Mouse (Mus musculus) right cerebral cortex, postnatal 36 days (tissue): ENCODE measurements around the gene Rgs7.

Experiments
- DNase-seq, 2 experiments: peaks; one replicate each; pipeline ENCODE4 v3.0.0; 2022; ENCODE audit warnings: low spot score in 2 of 2, mixed read lengths in 1 of 2

Gene Rgs7

DNA sequence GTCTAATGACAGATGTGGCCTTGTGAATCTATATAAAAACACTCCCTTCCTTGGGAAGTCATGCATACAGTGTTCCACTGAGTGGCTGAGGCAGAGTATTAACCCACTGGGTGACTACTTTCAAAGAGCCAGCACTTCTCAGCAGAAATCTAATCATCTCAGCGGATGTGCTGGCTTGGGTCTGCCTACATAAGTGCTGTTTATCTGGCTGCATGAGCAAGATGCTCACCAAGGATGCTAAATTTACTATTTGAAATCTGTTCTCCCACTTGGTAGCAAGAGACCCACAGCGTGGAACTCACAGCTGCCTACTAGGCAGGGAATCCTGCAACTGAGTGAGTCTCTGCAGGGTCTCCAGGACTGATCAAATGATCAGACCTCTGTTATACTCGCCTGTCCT, 184.7 kb downstream of the Rgs7 start:
- peak; percentile 30 to 54 for DNase-seq

- DNase-seq: no peak
Measured at GRCm38 (mm10) chr1:175300895-175301294, 191.4 kb downstream of the Rgs7 start.

GRCm38 (mm10) chr1:175300404-175300803, 191.9 kb downstream of the Rgs7 start:
- DNase-seq: no peak

DNA sequence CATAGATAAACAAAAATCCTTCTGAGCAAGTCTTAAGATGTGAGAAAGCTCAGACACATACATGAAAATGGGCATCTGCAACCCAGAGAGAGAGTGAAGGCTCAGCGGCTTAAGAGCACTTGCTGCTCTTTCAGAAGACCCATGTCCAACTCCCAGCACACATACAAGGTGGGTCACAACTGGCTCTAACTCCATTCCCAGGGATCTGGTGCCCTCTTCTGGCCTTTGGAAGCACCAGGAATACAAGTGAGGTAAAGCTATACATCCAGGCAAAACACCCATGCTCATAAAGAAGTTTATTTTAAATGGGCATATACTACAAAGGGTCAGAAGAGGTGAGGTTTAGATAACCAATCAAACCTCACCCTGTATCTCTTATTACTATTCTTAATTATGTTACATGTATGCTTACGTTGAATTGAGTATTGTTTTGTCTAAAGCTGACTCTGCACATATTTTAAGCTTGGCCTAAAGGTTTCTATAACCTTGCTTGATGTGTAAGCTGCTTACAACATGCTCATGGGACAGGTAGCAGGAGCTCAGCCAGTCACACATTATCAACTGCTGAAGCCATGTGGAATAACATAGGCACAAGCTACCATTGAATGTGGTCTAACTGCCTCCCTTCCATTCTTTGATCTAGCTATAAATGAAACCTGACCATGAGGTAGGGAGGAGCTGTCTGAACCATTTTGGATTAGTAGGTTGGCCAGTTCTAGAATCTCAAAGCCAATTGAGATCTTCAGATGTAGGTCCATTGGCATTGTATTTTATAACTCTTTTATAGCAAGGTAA, 192.5 kb downstream of the Rgs7 start:
- no peak for DNase-seq

DNA sequence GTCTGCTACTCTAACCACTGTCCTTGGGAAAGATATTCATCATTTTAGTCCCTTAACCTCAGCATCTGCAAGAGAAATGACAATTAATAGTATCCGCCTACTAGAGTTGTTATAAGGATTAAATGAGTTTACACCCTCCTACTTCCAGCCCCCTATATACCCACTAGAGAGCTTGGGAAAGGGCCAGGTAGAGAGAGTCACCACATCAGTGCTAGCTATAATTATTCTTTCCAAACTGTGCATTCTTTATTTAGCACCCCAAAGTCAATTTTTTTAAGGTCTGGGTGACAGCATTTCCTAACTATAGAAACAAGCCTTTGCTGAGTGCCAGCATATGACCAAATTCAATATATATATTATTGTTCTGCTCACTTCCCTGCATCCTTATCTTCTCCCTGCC, 195.4 kb downstream of the Rgs7 start:
- peak in 1 of 2 experiments; percentile 41 for DNase-seq

- DNase-seq: no peak
Measured at GRCm38 (mm10) chr1:175290072-175290471, 202.2 kb downstream of the Rgs7 start.

GRCm38 (mm10) chr1:175262341-175262740, 230.0 kb downstream of the Rgs7 start:
- no peak for DNase-seq

GRCm38 (mm10) chr1:175259374-175259773, 232.9 kb downstream of the Rgs7 start:
- no peak for DNase-seq

DNA sequence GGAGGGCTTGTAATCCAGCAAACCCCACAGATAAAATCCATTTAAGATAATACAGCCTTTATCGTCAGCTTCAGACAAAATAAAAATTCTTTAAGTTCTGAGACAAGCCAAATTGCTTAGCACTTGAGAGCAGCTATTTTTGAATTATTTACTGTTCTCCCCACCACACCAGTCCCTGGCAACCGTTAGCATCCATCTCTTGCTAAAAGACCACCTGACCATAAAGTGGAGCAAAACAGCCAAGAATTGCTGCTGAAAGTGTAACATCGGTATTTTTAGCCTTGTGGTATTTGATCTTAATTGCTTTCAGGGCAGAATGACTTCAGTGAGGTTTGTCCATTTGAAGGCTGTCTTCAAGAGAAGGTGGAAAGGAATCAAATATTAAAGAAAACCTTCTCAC, 237.1 kb downstream of the Rgs7 start:
- no peak for DNase-seq

GRCm38 (mm10) chr1:175254724-175255123, 237.6 kb downstream of the Rgs7 start:
- DNase-seq: no peak

- no peak for DNase-seq
Measured at GRCm38 (mm10) chr1:175242135-175242534, 250.2 kb downstream of the Rgs7 start.

DNA sequence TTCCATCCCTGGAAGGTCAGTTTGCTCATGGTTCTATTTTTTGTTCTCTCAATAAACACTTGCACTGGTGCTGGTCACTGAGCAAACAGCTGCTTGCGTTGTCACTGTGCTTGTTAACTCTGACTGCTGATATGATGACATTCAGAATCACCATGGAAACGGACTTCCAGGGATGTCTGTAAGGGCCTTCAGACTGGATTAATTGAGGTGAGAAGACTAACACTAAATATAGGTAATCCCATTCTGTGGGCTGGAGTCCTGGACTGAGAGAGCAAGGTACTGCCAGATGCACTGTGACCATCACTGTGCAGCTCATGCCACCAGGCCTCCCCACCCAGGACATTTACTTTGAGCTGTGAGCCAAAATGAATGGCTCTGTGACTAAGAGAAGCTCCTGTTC, 252.2 kb downstream of the Rgs7 start:
- no peak for DNase-seq

DNA sequence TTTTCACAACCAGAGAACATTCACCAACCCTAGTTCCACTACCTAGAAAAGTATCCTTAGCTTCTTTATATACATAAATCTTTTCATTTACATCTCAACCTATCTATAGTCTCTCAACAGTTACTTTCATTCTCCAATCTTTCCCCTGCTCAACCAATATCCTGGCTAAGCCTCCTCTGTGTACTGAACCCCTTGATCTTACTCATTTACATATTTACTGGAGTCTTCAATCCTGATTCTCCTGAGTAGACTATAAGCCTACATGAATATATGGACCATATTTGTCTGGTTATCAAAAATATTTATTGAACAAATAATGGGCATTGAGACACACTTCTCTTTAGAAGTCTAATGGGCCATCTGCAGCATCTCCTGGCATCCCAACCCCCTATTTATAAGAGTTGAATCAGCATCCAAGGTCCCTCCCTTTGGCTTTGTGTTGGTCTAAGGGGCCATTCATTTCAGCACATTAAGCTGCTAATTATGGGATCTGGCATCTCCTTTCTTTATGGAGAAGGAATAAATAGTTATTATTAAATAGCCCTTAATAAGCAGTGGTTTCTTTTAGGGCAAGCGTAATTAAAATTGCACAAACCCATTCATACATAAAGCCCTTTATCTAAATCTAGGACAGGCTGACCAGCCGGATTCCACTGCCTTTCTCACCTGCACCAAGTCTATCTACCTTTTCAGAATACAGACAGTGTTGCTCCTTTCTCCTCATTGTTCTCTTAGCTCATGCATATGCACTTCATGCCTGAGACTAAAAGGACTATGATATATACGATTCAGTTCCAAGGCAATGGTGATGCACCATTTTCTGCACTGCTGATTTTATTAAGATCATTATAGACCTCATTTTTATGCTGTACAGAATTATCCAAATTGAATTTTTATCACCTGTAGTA, 270.5 kb downstream of the Rgs7 start:
- no peak for DNase-seq

GRCm38 (mm10) chr1:175219563-175219962, 272.7 kb downstream of the Rgs7 start:
- DNase-seq: no peak

DNA sequence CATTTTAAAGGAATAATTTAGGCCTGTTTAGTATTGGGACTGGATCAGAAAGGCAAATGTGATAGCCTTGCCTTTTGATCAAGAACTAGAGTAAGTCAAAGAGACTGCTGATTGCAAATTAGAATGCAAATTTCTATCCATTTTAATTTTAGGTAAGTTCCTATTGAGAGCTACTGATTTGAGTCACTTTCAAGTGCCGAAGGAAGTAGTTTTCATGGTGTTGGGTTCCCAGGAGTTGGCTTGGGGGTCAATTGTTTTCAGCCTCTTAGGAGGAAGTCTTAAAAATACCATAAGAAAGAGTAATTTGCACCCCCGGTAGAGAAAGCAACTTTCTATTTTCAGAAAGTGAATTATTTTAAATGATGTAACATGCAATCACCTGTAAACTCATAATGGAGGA, 285.3 kb downstream of the Rgs7 start:
- no peak for DNase-seq

- no peak for DNase-seq
Measured at GRCm38 (mm10) chr1:175205633-175206032, 286.7 kb downstream of the Rgs7 start.

DNA sequence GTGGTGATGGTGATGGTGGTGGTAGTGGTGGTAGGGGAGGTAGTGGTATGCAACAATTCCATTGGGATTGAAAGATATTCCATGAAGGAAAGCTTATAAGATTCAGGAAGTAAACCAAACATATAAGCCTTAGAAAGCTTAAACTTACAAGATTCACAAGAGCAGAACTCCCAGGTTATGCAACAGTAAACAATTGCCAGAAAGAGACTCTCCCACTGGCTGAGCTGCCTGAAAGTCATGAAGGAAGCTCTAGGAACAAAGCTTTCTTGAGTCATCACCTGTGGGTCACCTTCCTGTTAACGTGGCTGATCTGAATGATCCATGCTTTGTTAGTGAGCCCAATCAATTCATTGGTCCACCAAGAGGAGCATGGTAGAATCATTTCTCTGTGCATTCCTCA, 288.8 kb downstream of the Rgs7 start:
- no peak for DNase-seq

DNA sequence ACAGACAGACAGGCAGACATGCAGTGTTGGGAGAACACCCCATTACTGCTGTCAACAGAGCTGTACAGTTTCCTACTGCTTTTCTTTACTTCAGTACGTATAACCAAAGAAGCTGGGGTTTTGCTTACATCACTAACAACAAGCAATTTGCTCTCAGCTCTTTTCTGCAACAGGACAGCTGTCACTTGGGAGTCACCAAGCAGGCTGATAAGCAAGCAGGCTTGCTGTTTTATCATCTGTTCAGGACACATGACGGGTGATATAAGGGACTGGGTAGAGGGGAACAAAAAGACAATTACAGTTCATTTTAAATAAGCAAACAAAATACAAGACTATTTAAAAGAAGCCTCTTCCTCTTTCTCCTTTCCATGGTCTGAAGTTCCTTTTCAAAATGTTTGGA, 289.4 kb downstream of the Rgs7 start:
- DNase-seq: no peak

DNA sequence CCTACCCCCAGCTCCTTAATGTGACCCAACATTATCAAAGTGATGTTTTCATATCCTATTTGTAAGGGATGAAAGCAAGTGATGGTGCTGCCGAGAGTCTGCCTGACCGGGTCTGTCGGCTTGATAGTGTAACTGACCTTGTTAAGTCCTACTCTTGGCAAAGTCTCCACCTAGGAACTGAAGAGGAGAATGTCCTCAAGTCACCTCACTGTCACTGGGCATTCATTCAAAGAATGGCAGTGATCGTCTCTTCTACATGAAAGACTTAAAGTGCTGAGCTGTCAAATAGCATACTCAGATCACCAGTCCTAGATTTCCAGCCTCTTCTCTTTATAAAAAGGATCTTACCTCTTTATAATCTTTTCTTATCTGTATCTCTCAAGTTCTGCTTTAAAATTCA, 293.4 kb downstream of the Rgs7 start:
- DNase-seq: no peak

DNA sequence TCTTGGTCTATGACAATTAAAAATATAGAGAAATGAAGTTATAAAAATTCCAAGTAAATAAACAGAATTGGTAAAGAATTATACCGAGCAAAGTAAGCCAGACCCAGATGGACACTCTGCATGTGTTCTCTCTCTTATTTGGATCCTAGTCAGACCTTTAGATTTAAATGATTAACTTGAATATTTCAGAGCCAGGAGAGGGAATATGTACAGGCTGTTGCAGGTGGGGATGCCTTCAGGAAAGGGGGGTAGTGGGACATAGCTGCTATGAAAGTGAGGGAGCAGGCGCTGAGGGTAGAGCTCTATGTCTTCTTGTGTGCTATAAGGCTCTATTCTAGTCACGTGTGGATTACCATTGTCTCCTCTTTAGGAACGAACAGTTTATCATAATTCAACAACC, 296.5 kb downstream of the Rgs7 start:
- DNase-seq: no peak

- DNase-seq: no peak
Measured at GRCm38 (mm10) chr1:175188186-175188585, 304.1 kb downstream of the Rgs7 start.

DNA sequence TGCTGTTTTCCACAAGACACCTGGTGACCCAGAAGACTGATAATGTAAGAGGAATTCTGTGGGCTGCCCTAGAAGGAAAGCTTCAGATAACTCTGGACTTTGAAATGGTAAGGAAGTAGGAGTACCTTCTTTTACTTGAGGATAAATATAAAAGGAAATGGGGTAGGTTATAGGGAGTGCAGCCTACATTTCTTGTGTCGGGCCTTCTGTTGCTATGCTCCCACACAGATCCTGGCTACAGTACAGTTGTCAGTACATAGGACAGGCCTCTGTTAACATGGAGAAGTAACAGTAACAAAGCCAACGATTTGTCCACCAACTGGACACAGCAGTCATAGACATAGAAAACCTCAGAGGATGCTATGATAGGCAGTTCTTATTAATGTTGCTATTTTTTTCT, 307.1 kb downstream of the Rgs7 start:
- peak in 1 of 2 experiments; percentile 38 for DNase-seq

DNA sequence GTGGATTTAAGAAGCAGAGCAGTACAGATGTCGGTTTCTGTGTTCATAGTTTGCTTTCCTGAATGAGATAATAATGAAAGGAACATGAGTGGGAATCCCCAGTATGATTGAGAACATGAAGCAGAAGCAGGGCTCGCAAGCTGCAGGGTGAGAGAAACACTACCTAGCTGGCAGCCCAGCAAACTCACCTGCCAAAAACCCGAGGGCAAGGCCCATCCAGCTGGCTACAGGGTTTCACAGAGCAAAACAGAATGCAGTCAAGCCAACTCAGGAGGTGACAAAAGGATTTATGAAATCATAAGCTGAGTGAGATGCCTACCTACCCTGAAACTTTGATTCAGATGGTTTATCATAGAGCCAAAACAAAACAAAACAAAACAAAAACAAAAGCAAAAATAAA, 307.6 kb downstream of the Rgs7 start:
- DNase-seq: no peak
